Mouse (Mus musculus): ENCODE measurements around the gene Aunip. TPM values are rescaled to one million over a fixed set of nuclear protein-coding genes. Genes with fewer than 3 reads are reported as not detected.

The Aunip gene
- polyA plus RNA-seq, 1 experiment from 2014 or later = 3.3 TPM

Small RNA genes lying within 50 kb of the gene (microRNA-seq; reads per million reads assigned to microRNA genes)
- gene Gm23634 (0.79 reads per million), gene Mir6403 (not detected)

Other genes with a start within 250 kb of the Aunip start
- gene Pdik1l, start 223.1 kb upstream of the Aunip start, polyA plus RNA-seq (2014; fragmentation: Nextera tagmentation; extraction: Ambion mirVana) = 32.2 and 40.5 TPM in 2 replicates
- gene Trim63, start 195.9 kb upstream of the Aunip start, polyA plus RNA-seq (2014; fragmentation: Nextera tagmentation; extraction: Ambion mirVana) = not detected in 2 replicates
- gene Slc30a2, start 167.8 kb upstream of the Aunip start, polyA plus RNA-seq (2014; fragmentation: Nextera tagmentation; extraction: Ambion mirVana) = 0.05 and 0.06 TPM in 2 replicates
- gene Extl1, start 127.1 kb upstream of the Aunip start, polyA plus RNA-seq (2014; fragmentation: Nextera tagmentation; extraction: Ambion mirVana) = 0.14 and 0.25 TPM in 2 replicates
- gene Pafah2, start 114.7 kb upstream of the Aunip start, polyA plus RNA-seq (2014; fragmentation: Nextera tagmentation; extraction: Ambion mirVana) = 7.6 and 9.8 TPM in 2 replicates
- 7,624 and 8,172 TPM in 2 replicates for gene Stmn1, start 42.7 kb upstream of the Aunip start, polyA plus RNA-seq (2014; fragmentation: Nextera tagmentation; extraction: Ambion mirVana)
- gene Paqr7, start 14.3 kb upstream of the Aunip start, polyA plus RNA-seq (2014; fragmentation: Nextera tagmentation; extraction: Ambion mirVana) = 4.3 and 6.0 TPM in 2 replicates
- gene Mtfr1l, start 24.4 kb downstream of the Aunip start, polyA plus RNA-seq (2014; fragmentation: Nextera tagmentation; extraction: Ambion mirVana) = 177 and 185 TPM in 2 replicates
- gene Selenon, start 41.2 kb downstream of the Aunip start, polyA plus RNA-seq (2014; fragmentation: Nextera tagmentation; extraction: Ambion mirVana) = 10.2 and 12.4 TPM in 2 replicates
- 1.5 and 1.9 TPM in 2 replicates for gene Man1c1, start 193.3 kb downstream of the Aunip start, polyA plus RNA-seq (2014; fragmentation: Nextera tagmentation; extraction: Ambion mirVana)